Mouse (Mus musculus): ENCODE results near the gene Dhrs7b.

DNA sequence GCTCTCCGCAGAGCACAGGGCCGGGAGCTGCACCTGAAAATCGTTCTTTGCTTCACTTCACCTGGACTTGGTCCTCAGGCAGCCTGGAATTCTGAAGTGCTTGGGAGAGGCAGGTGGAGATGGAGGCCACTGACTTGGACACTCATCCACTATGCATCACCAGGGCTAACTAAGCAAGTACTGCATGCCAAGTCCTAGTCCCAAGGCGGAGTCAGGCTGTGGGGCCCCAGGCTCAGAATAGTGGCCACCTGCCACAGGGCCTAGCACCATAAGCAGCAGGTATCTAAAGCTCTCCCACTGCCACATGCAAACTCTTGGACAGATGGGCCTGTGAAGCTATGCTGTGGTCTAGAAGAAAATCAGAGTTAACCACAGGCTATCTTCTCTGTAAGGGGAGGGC is 76.0 kb downstream of the Dhrs7b start:
- no peak for TF ChIP-seq GATA1 (IDR thresholded peaks at IDR 0.05; ENCODE audit: borderline replicate concordance, low read length)
- no peak for TF ChIP-seq FLI1 (IDR thresholded peaks at IDR 0.05; ENCODE audit: low read length)
